ENCODE assay signal across 24 mouse cellular contexts in the genomic region with DNA sequence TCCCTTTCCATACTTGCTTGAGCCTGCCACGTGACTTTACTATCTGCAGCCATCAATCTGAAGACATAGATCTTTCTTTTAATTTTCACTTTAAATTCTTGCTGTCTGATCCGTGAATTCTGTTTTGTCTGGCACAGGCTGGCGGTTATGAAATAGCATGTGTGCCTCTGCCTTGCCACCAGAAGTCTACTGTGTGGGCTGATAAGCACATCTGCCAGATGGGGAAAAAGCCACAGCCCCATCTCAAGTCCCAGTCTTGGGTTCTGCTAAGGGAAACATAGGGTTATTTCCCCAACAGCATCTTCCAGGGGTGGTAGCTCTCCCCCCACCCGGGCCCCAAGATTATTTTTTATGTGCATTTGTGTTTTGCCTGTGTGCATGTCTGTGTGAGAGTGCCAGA.
DNase-seq lines count a peak whose midpoint lies in the region; ATAC-seq and TF ChIP-seq lines count a peak whose summit lies in the region.
"Had no signal": no experiment of that assay in that cellular context is flagged by ENCODE, and none has a peak within 500 bp of the region (broad histone marks: within the 10 kb centered on the region; RNA-seq: fewer than 3 reads in every experiment).

No protein-coding gene starts in this region.

- no peaks in the 10 kb centered on the region for H3K4me1 ChIP-seq in liver, embryonic 13.5 days (replicated peaks)
- H3K4me1 ChIP-seq in cerebellum, adult 2 months (ENCODE audit: control insufficient read depth, insufficient read depth, low read length), result no peaks in the 10 kb centered on the region
- H3K4me1 ChIP-seq in forebrain, postnatal 0 days (ENCODE audit: insufficient read depth), result no peaks in the 10 kb centered on the region
- H3K4me1 ChIP-seq: embryonic facial prominence, embryonic 15.5 days; heart, embryonic 13.5 days; limb, embryonic 15.5 days; neural tube, embryonic 12.5 days; stomach, embryonic 15.5 days had no signal

- no peak for TF ChIP-seq POLR2A in cerebellum, adult 2 months (IDR thresholded peaks at IDR 0.05; ENCODE audit: borderline replicate concordance, insufficient read depth, low read length)

- H3K36me3 ChIP-seq in liver, embryonic 13.5 days, result no peaks in the 10 kb centered on the region
- no peaks in the 10 kb centered on the region for H3K36me3 ChIP-seq in forebrain, postnatal 0 days (ENCODE audit: insufficient read depth)
- H3K36me3 ChIP-seq: embryonic facial prominence, embryonic 15.5 days; forebrain, embryonic 15.5 days; heart, embryonic 13.5 days; hindbrain, embryonic 12.5 days; limb, embryonic 15.5 days; neural tube, embryonic 12.5 days; stomach, embryonic 15.5 days had no signal

- 50% methylated on average over 4 of the region's 4 CpGs for WGBS in liver, embryonic 13.5 days (ENCODE audit: insufficient replicate concordance)
- 84% methylated on average over 4 of the region's 4 CpGs for WGBS in cerebellum, adult 2 months
- 65% methylated on average over 4 of the region's 4 CpGs for WGBS in forebrain, postnatal 0 days

- TF ChIP-seq CTCF in cerebellum, adult 2 months (IDR thresholded peaks at IDR 0.05; ENCODE audit: borderline replicate concordance, insufficient read depth, low read depth, low read length), result no peak
- TF ChIP-seq CTCF in forebrain, postnatal 0 days (IDR thresholded peaks at IDR 0.05; ENCODE audit: low read depth), result no peak

- no peaks in the 10 kb centered on the region for H3K27me3 ChIP-seq in liver, embryonic 13.5 days
- no peaks in the 10 kb centered on the region for H3K27me3 ChIP-seq in cerebellum, adult 2 months (ENCODE audit: control insufficient read depth, insufficient read depth, low read length)
- H3K27me3 ChIP-seq in forebrain, postnatal 0 days (ENCODE audit: insufficient read depth, low read length), result no peaks in the 10 kb centered on the region
- H3K27me3 ChIP-seq: embryonic facial prominence, embryonic 15.5 days; forebrain, embryonic 15.5 days; heart, embryonic 13.5 days; hindbrain, embryonic 12.5 days; limb, embryonic 15.5 days; neural tube, embryonic 12.5 days; Patski; stomach, embryonic 15.5 days had no signal

- no peak overlapping the region for H3K9ac ChIP-seq in liver, embryonic 13.5 days
- no peak overlapping the region for H3K9ac ChIP-seq in forebrain, postnatal 0 days
- H3K9ac ChIP-seq: embryonic facial prominence, embryonic 15.5 days; forebrain, embryonic 15.5 days; heart, embryonic 13.5 days; hindbrain, embryonic 12.5 days; limb, embryonic 15.5 days; neural tube, embryonic 12.5 days; stomach, embryonic 15.5 days had no signal

- no peak overlapping the region for H3K4me2 ChIP-seq in liver, embryonic 13.5 days
- no peak overlapping the region for H3K4me2 ChIP-seq in forebrain, postnatal 0 days (ENCODE audit: low read depth)
- H3K4me2 ChIP-seq: embryonic facial prominence, embryonic 15.5 days; forebrain, embryonic 15.5 days; heart, embryonic 13.5 days; hindbrain, embryonic 12.5 days; limb, embryonic 15.5 days; neural tube, embryonic 12.5 days; stomach, embryonic 15.5 days had no signal

- peak; percentile 67; the same call in 1 of the 2 replicates for ATAC-seq in liver, embryonic 13.5 days (ENCODE audit: low read depth)
- ATAC-seq in forebrain, postnatal 0 days, result no peak
- ATAC-seq: forebrain, embryonic 15.5 days; intestine, postnatal 0 days; Patski had no signal

- DNase-seq in layer of hippocampus, adult 9-11 months, result peak; percentile 14
- no peak for DNase-seq in layer of hippocampus, postnatal 25 days (ENCODE audit: extremely low spot score in 1 of 2, low spot score in 1 of 2)
- peak; percentile 50 for DNase-seq in liver, embryonic 13.5 days
- no peak for DNase-seq in liver
- DNase-seq in c-Kit-positive CD71-positive TER-119-negative erythroid progenitor cells, embryonic 14.5 days (ENCODE audit: low read depth), result peak; percentile 5
- DNase-seq in cerebellum, adult 2 months, result no peak
- DNase-seq in forebrain, postnatal 0 days, result no peak
- DNase-seq: adrenal gland, adult 2 months; cerebellum, adult 9-11 months; gastrocnemius, postnatal 14 days; heart, adult 2 months; heart, postnatal 14 days; lung, postnatal 4 days; midbrain, embryonic 14.5 days; thymus, adult 18-20 months had no signal

- H3K9me3 ChIP-seq in liver, embryonic 13.5 days (replicated peaks), result peaks cover 18% of the 10 kb centered on the region; the same call in 1 of the 2 replicates
- no peaks in the 10 kb centered on the region for H3K9me3 ChIP-seq in forebrain, postnatal 0 days (ENCODE audit: low read length)
- H3K9me3 ChIP-seq: embryonic facial prominence, embryonic 15.5 days; forebrain, embryonic 15.5 days; hindbrain, embryonic 12.5 days; limb, embryonic 15.5 days; neural tube, embryonic 12.5 days; stomach, embryonic 15.5 days had no signal

- H3K4me3 ChIP-seq in liver, embryonic 13.5 days (replicated peaks), result no peak overlapping the region
- H3K4me3 ChIP-seq in cerebellum, adult 2 months (replicated peaks; ENCODE audit: insufficient read depth, low read depth, low read length), result no peak overlapping the region
- H3K4me3 ChIP-seq in forebrain, postnatal 0 days (ENCODE audit: low read depth, low read length), result no peak overlapping the region
- H3K4me3 ChIP-seq: embryonic facial prominence, embryonic 15.5 days; forebrain, embryonic 15.5 days; heart, adult 2 months; heart, embryonic 13.5 days; hindbrain, embryonic 12.5 days; limb, embryonic 15.5 days; neural tube, embryonic 12.5 days; stomach, embryonic 15.5 days had no signal

- 0 out of 2 replicates have a peak overlapping the region, but pooled peaks have one; percentile 41 for H3K27ac ChIP-seq in liver, embryonic 13.5 days
- no peak overlapping the region for H3K27ac ChIP-seq in cerebellum, adult 2 months (ENCODE audit: insufficient read depth, low read length)
- no peak overlapping the region for H3K27ac ChIP-seq in forebrain, postnatal 0 days (ENCODE audit: low read depth, low read length)
- H3K27ac ChIP-seq: embryonic facial prominence, embryonic 15.5 days; forebrain, embryonic 15.5 days; heart, adult 2 months; heart, embryonic 13.5 days; hindbrain, embryonic 12.5 days; limb, embryonic 15.5 days; neural tube, embryonic 12.5 days; stomach, embryonic 15.5 days had no signal

Comparison
In these comparisons a context has a peak if more than half of its experiments do, and no peak if none do; other contexts are left out.
1. DNase-seq: peak in layer of hippocampus, adult 9-11 months (single experiment), liver, embryonic 13.5 days (single experiment) and c-Kit-positive CD71-positive TER-119-negative erythroid progenitor cells, embryonic 14.5 days (single experiment); none in layer of hippocampus, postnatal 25 days (0 of 2), liver (single experiment), cerebellum, adult 2 months (0 of 2) and forebrain, postnatal 0 days (single experiment).